Mouse (Mus musculus) testis, adult 2 months (tissue): ENCODE measurements around the gene Elobl. TPM values are rescaled to one million over a fixed set of nuclear protein-coding genes. Genes with fewer than 3 reads are reported as not detected.

ENCODE experiments used
- H3K27ac ChIP-seq: fragments of 200-500 bp; 2 replicates; pipeline ENCODE4 v1.5.1; 2012; ENCODE audit warnings: low read depth, low read length; ENCODE audit not compliant: control insufficient read depth, insufficient read depth
- H3K27me3 ChIP-seq: fragments of 200-500 bp; 2 replicates; pipeline ENCODE4 v1.6.1; 2012; ENCODE audit warnings: mild to moderate bottlenecking, low read length, moderate library complexity; ENCODE audit not compliant: control insufficient read depth, insufficient read depth
- H3K36me3 ChIP-seq: fragments of 200-500 bp; 2 replicates; pipeline ENCODE4 v1.6.1; 2012; ENCODE audit warnings: mild to moderate bottlenecking, low read length; ENCODE audit not compliant: control insufficient read depth, insufficient read depth
- H3K4me1 ChIP-seq: fragments of 200-500 bp; 2 replicates; pipeline ENCODE4 v1.6.1; 2012; ENCODE audit warnings: low read length; ENCODE audit not compliant: control insufficient read depth, insufficient read depth
- H3K4me3 ChIP-seq: fragments of 200-500 bp; 2 replicates; pipeline ENCODE4 v1.5.1; 2012; ENCODE audit warnings: low read depth, mild to moderate bottlenecking, low read length, moderate library complexity, mixed read lengths; ENCODE audit not compliant: control insufficient read depth
- CTCF ChIP-seq: fragments of 200-500 bp; IDR thresholded peaks from 2 replicates; pipeline ENCODE4 v1.5.1; 2012; ENCODE audit warnings: low read depth, mild to moderate bottlenecking, inconsistent platforms, low read length, moderate library complexity; ENCODE audit not compliant: control insufficient read depth, insufficient read depth, insufficient replicate concordance
- POLR2A ChIP-seq: fragments of 200-500 bp; IDR thresholded peaks from 2 replicates; pipeline ENCODE4 v1.6.1; 2012; ENCODE audit warnings: low read depth, mild to moderate bottlenecking, inconsistent platforms, low read length, moderate library complexity; ENCODE audit not compliant: control insufficient read depth
- polyA plus RNA-seq: library from polyadenylated mRNA; depleted of rRNA; stranded (reverse); fragments of >200 nt; gene quantifications from 2 replicates; pipeline ENCODE4 v1.2.3, GENCODE M21; 2012; rRNA removed

Elobl gene
- polyA plus RNA-seq, 1 experiment, result 0.27 TPM

DNA sequence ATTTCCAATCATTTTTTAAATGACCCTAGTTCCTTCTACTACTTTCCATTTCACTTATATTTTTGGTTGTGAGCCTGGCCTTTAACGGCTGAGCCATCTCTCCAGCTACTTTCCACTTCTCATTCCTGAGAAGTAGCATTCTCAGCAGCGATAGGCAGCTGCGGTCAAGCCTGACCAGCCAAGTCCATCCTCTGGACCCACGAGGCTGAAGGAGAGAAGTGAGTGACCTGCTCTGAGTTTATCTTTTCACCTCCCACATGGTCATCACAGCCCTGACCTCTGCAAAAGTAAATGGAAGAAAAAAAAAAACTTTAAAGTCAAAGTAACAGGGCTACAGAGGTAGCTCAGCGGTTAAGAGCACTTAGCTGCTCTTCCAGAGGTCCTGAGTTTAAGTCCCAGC is 40.2 kb downstream of the Elobl start:
- H3K36me3 ChIP-seq, result peaks cover 5% of the 10 kb centered on the region
- TF ChIP-seq POLR2A (no peak), CTCF (no peak)
- H3K27me3 ChIP-seq, result no peaks in the 10 kb centered on the region
- no peak overlapping the region for H3K27ac ChIP-seq
- no peak overlapping the region for H3K4me3 ChIP-seq
- H3K4me1 ChIP-seq, result no peaks in the 10 kb centered on the region

Other genes starting within 250 kb of the Elobl start
- gene Msi2, start 248.4 kb downstream of the Elobl start, polyA plus RNA-seq, result 69.3 and 71.9 TPM in 2 replicates
- 535 and 558 TPM in 2 replicates for gene Akap1, start 102.3 kb downstream of the Elobl start, polyA plus RNA-seq
- gene Scpep1, start 11.5 kb downstream of the Elobl start, polyA plus RNA-seq, result 15.6 and 16.4 TPM in 2 replicates
- 98.9 and 101 TPM in 2 replicates for gene Coil, start 3.3 kb upstream of the Elobl start, polyA plus RNA-seq
- gene Trim25, start 32.4 kb upstream of the Elobl start, polyA plus RNA-seq, result 4.3 and 4.6 TPM in 2 replicates
- gene Dgke, start 99.9 kb upstream of the Elobl start, polyA plus RNA-seq, result 2.9 and 4.0 TPM in 2 replicates
- gene Gm525, start 106.9 kb upstream of the Elobl start, polyA plus RNA-seq, result 10.4 and 17.4 TPM in 2 replicates